In the genomic region with DNA sequence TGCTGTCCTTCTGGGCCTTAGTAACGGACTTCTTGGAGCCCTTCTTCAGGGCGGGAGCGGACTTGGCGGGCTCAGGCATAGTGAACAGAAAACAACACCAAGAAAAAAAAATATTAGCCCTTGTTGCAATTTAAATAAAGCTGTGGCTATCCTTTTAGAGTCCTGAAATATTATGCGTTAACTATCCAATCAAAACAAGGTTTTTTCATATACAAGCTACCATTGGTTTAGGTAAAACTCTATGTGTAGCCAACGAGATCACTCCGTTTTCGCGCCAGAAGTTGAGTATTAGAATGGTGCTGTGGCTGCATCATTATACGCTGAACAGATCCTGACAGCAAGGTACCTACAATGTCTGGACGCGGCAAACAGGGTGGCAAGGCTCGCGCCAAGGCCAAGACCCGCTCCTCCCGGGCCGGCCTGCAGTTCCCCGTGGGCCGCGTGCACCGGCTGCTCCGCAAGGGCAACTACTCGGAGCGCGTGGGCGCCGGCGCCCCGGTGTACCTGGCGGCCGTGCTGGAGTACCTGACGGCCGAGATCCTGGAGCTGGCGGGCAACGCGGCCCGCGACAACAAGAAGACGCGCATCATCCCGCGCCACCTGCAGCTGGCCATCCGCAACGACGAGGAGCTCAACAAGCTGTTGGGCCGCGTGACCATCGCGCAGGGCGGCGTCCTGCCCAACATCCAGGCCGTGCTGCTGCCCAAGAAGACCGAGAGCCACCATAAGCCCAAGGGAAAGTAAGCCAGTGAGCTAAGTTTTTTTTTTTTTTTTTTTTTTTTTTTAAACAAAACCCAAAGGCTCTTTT, we compare ENCODE assay signal across 8 mouse cellular contexts. TPM values are rescaled to one million over a fixed set of nuclear protein-coding genes. Genes with fewer than 3 reads are reported as not detected.
DNase-seq lines count a peak whose midpoint lies in the region; ATAC-seq and TF ChIP-seq lines count a peak whose summit lies in the region.
"Not testable (repeated sequence)": the region's sequence is repeated elsewhere in the genome, so short reads cannot be mapped to it uniquely, and the experiment has no call there.

A gene (plus strand): TSS at position 347 of the 808 bp plus-strand sequence.

- H3K4me3 ChIP-seq in G1E (ENCODE audit: low read depth, low read length) = peak within 1 kb of the TSS; percentile 71
- peak within 1 kb of the TSS; percentile 55 for H3K4me3 ChIP-seq in forebrain, embryonic 16.5 days (replicated peaks; ENCODE audit: low read length)
- H3K4me3 ChIP-seq in liver, postnatal 0 days (ENCODE audit: low read depth, low read length) = peak within 1 kb of the TSS; percentile 66
- H3K4me3 ChIP-seq in neural tube, embryonic 11.5 days (ENCODE audit: low read depth, low read length) = peak within 1 kb of the TSS; percentile 42

- peak within 1 kb of the TSS; percentile 78 for H3K4me2 ChIP-seq in forebrain, embryonic 16.5 days (ENCODE audit: low read length)
- peak within 1 kb of the TSS; percentile 80 for H3K4me2 ChIP-seq in liver, postnatal 0 days (ENCODE audit: low read depth, low read length)
- peak within 1 kb of the TSS; percentile 73 for H3K4me2 ChIP-seq in neural tube, embryonic 11.5 days (ENCODE audit: low read depth)

- not testable (repeated sequence) for H3K36me3 ChIP-seq in G1E (replicated peaks); forebrain, embryonic 16.5 days (ENCODE audit: control insufficient read depth, insufficient read depth); liver, postnatal 0 days (replicated peaks; ENCODE audit: insufficient read depth, low read length); neural tube, embryonic 11.5 days (ENCODE audit: control insufficient read depth, insufficient read depth, low read length)

- peak within 1 kb of the TSS; percentile 83 for H3K27ac ChIP-seq in forebrain, embryonic 16.5 days (ENCODE audit: low read length)
- H3K27ac ChIP-seq in liver, postnatal 0 days (ENCODE audit: low read depth) = peak within 1 kb of the TSS; percentile 99
- peak within 1 kb of the TSS; percentile 92 for H3K27ac ChIP-seq in neural tube, embryonic 11.5 days (ENCODE audit: low read depth, low read length)

- DNase-seq in G1E (ENCODE audit: low spot score) = peak; percentile 65
- DNase-seq in cerebellum, adult 18-20 months = peak; percentile 66 to 77
- DNase-seq in heart, postnatal 4 days = peak; percentile 72
- peak; percentile 69 to 85 for DNase-seq in layer of hippocampus, adult 18-20 months (ENCODE audit: low spot score in 2 of 2)
- DNase-seq in liver, postnatal 0 days = peak; percentile 83
- peak; percentile 82 for DNase-seq in neural tube, embryonic 11.5 days (ENCODE audit: low spot score)
- peak; percentile 93 for DNase-seq in telencephalon, adult 2 months (ENCODE audit: low read depth, low spot score)

- WGBS in forebrain, embryonic 16.5 days = 0% methylated on average over 23 of the region's 53 CpGs
- WGBS in liver, postnatal 0 days (ENCODE audit: insufficient replicate concordance) = 0% methylated on average over 23 of the region's 53 CpGs
- under 1% methylated on average over 17 of the region's 53 CpGs for WGBS in neural tube, embryonic 11.5 days

- H3K4me1 ChIP-seq in G1E (ENCODE audit: insufficient read depth, low read depth, low read length) = peaks cover 28% of the 10 kb centered on the region
- peaks cover 36% of the 10 kb centered on the region for H3K4me1 ChIP-seq in forebrain, embryonic 16.5 days (replicated peaks; ENCODE audit: control insufficient read depth, insufficient read depth, low read length)
- peaks cover 20% of the 10 kb centered on the region for H3K4me1 ChIP-seq in liver, postnatal 0 days (ENCODE audit: insufficient read depth)
- H3K4me1 ChIP-seq in neural tube, embryonic 11.5 days (ENCODE audit: control insufficient read depth, insufficient read depth, low read length) = peaks cover 16% of the 10 kb centered on the region

- ATAC-seq in G1E (ENCODE audit: extremely low read depth, insufficient number of reproducible peaks, low FRiP score, poor library complexity, severe bottlenecking) = peak; percentile 48
- peak; percentile 30 for ATAC-seq in forebrain, embryonic 16.5 days
- ATAC-seq in liver, postnatal 0 days = peak; percentile 33
- ATAC-seq in neural tube, embryonic 11.5 days (ENCODE audit: insufficient read depth, low FRiP score, low TSS enrichment) = peak; percentile 33

- TF ChIP-seq CTCF in G1E (IDR thresholded peaks at IDR 0.05; ENCODE audit: low read depth, low read length); liver, postnatal 0 days (IDR thresholded peaks at IDR 0.05; ENCODE audit: low read depth): not testable (repeated sequence)

- peak; percentile 51; the same call in 1 of the 2 replicates for TF ChIP-seq EP300 in liver, postnatal 0 days (IDR thresholded peaks at IDR 0.05; ENCODE audit: low read depth)

- H3K9ac ChIP-seq in forebrain, embryonic 16.5 days (replicated peaks; ENCODE audit: low read depth, low read length) = peak within 1 kb of the TSS; percentile 35
- H3K9ac ChIP-seq in liver, postnatal 0 days (replicated peaks) = peak within 1 kb of the TSS; percentile 87
- peak within 1 kb of the TSS; percentile 78 for H3K9ac ChIP-seq in neural tube, embryonic 11.5 days (ENCODE audit: low read length)

- H3K27me3 ChIP-seq in G1E (ENCODE audit: insufficient read depth, low read length); forebrain, embryonic 16.5 days (replicated peaks; ENCODE audit: control insufficient read depth, insufficient read depth, low read length); liver, postnatal 0 days (ENCODE audit: insufficient read depth, low read length); neural tube, embryonic 11.5 days (ENCODE audit: control insufficient read depth, insufficient read depth, low read length): not testable (repeated sequence)

- not testable (repeated sequence) for H3K9me3 ChIP-seq in G1E (replicated peaks); forebrain, embryonic 16.5 days (ENCODE audit: control insufficient read depth, low read length); liver, postnatal 0 days (ENCODE audit: low read length); neural tube, embryonic 11.5 days (ENCODE audit: control insufficient read depth, low read length)

RNA-seq across cellular contexts. Expression of the gene that starts here (rescaled TPM):
- total RNA-seq in G1E (2014; fragmentation: Nextera tagmentation) (510 and 530 TPM in 2 replicates), G1E (2017) (1,417 and 2,284 TPM in 2 replicates)
- polyA plus RNA-seq in G1E (2012) = 1,681 and 3,392 TPM in 2 replicates
- polyA plus RNA-seq in forebrain, embryonic 16.5 days (2015; fragmentation: Nextera tagmentation; extraction: Ambion mirVana) = not detected in 2 replicates
- 100 to 1,000 TPM; 480 to 499 TPM for total RNA-seq in heart, postnatal 4 days (2021)
- 1 to 10 TPM in 1 of 2 experiments, not detected in 1; 3.0 TPM for total RNA-seq in layer of hippocampus, adult 18-20 months (2021)
- 9.7 and 9.8 TPM in 2 replicates for polyA plus RNA-seq in liver, postnatal 0 days (2015; fragmentation: Nextera tagmentation; extraction: Ambion mirVana)
- polyA plus RNA-seq in neural tube, embryonic 11.5 days (2014; fragmentation: Nextera tagmentation; extraction: Ambion mirVana) = 1.6 and 2.1 TPM in 2 replicates

Comparison
In these comparisons a context has a peak if more than half of its experiments do, and no peak if none do; other contexts are left out.
1. Peak in every context shown above with its lines: DNase-seq, ATAC-seq, H3K4me3 ChIP-seq and H3K27ac ChIP-seq.
2. RNA of the gene that starts here (total RNA-seq): 510 to 2,284 TPM in G1E and 480 to 499 TPM in heart, postnatal 4 days; 3.0 TPM in layer of hippocampus, adult 18-20 months; every median in the first group is over 100 times any median in the second.
3. RNA of the gene that starts here (polyA plus RNA-seq): 1,681 to 3,392 TPM in G1E; 9.7 to 9.8 TPM in liver, postnatal 0 days, 1.6 to 2.1 TPM in neural tube, embryonic 11.5 days and not detected in forebrain, embryonic 16.5 days; every median in the first group is over 100 times any median in the second.
4. Peak in ATAC-seq, H3K4me3 ChIP-seq, H3K27ac ChIP-seq, H3K9ac ChIP-seq and H3K4me2 ChIP-seq in forebrain, embryonic 16.5 days; RNA of the gene not detected or under 1 TPM.
5. H3K9ac ChIP-seq: peak in every context shown above with its lines; median percentile 87 in liver, postnatal 0 days; 78 in neural tube, embryonic 11.5 days; 35 in forebrain, embryonic 16.5 days.